Mouse (Mus musculus): ENCODE measurements around the gene Ocln. TPM values are rescaled to one million over a fixed set of nuclear protein-coding genes. Genes with fewer than 3 reads are reported as not detected.
A peak's percentile ranks its signal among the peaks of the same experiment; 100 is the strongest.

The Ocln gene
- total and polyA plus RNA-seq, 3 experiments = 0.50 to 2.2 (median 0.70) TPM

DNA sequence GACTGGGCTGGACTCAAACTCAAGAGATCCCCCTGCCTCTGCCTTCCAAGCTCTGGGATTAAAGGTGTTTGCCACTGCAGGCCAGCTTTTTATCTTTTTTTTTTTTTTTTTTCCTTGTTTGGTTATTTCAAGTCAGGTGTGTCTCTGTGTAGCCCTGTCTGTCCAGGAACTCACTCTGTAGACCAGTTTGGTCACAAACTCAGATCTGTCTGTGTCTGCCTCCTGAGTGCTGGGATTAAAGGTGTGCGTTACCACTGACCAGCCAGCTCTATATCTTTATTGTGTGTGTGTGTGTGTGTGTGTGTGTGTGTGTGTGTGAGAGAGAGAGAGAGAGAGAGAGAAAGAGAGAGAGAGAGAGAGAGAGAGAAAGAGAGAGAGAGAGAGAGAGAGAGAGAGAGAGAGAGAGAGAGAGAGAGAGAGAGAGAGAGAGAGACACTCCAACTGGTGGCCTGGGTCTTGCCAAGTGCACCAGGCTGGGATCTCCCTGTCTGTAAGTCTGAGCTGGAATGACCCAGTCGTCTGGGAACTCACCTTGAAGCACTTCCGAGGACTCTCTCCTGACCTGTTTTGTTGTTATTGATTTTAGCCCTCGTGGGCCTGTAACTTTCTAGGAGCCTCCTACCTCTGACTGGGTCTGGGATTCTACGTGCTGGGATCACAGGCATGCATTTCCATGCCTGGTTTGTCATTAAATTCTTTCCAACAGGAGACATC, 42.5 kb upstream of the Ocln start:
- H3K9ac ChIP-seq (ENCODE audit: insufficient read depth, low read depth) = no peak overlapping the region
- in situ Hi-C loops (cut with MboI; ENCODE audit: low pct_ligation_motif_present, low pct_unique_long_range_greater_than_20kb, low sequenced_read_pairs) = no loop called here

DNA sequence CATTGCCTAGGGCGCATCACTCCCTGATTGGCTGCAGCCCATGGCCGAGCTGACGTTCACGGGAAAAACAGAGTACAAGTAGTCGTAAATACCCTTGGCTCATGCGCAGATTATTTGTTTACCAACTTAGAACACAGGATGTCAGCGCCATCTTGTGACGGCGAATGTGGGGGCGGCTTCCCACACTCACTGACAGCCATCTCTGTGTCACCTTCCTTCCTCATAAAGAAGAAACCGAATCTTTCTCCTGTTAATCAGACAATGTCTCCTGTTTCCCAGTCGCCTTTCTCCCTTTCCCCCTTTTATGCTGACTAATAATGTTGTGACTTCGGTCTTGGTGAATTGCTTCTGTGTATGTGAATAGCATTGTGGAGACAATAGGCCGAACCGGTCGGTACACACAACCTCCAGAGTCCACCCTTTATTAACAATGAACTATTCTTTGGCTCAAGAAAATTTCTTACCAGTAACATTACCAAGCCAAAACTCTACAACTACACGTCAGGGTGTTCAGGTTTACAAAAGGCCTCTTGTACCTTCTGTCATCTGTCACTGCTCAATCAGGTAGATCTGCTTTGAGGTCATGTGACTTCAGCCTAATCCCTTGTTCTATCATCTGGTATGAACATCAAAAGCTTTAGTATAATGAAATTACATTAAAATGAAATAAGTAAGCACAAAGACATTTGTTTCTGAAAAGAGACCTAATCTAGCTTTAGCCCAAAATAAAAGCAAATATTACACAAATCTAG, 41.7 kb upstream of the Ocln start:
- peaks cover 0 to 6% of the 10 kb centered on the region in 2 experiments; a peak in 2 of 4 replicates for H3K4me1 ChIP-seq (ENCODE audit: control insufficient read depth in 1 of 2, insufficient read depth in 2 of 2)
- H3K4me2 ChIP-seq (ENCODE audit: insufficient read depth, low read depth, poor library complexity, severe bottlenecking) = peak overlapping the region; percentile 18; the same call in 1 of the 2 replicates
- H3K36me3 ChIP-seq (replicated peaks in 1 of 2; ENCODE audit: control insufficient read depth in 1 of 2, insufficient read depth in 1 of 2, low read length in 1 of 2) = no peaks in the 10 kb centered on the region
- H3K27me3 ChIP-seq (replicated peaks) = no peaks in the 10 kb centered on the region
- H3K4me3 ChIP-seq (replicated peaks in 1 of 3; ENCODE audit: low read depth in 2 of 3, low read length in 2 of 3, poor library complexity in 1 of 3) = peak overlapping the region in 2 of 3 experiments; percentile 41 to 45
- no peaks in the 10 kb centered on the region for H3K9me3 ChIP-seq (replicated peaks; ENCODE audit: low read length)
- in situ Hi-C loops (cut with MboI; ENCODE audit: low pct_ligation_motif_present, low pct_unique_long_range_greater_than_20kb, low sequenced_read_pairs) = no loop called here
- no peak for TF ChIP-seq TBP (conservative IDR thresholded peaks at IDR 0.05; ENCODE audit: low read depth, low read length)
- no peak for TF ChIP-seq JUN (IDR thresholded peaks at IDR 0.05; ENCODE audit: insufficient read depth, low read depth, low read length)
- peak in 1 of 2 experiments; percentile 26; a peak in 2 of 4 replicates for TF ChIP-seq CTCF (conservative IDR thresholded peaks at IDR 0.05 in 1 of 2, IDR thresholded peaks at IDR 0.05 in 1 of 2; ENCODE audit: low read depth in 2 of 2, low read length in 2 of 2)
- TF ChIP-seq ZKSCAN1 (IDR thresholded peaks at IDR 0.05; ENCODE audit: borderline replicate concordance, low read depth, low read length) = no peak
- no peak for TF ChIP-seq IRF4 (IDR thresholded peaks at IDR 0.05; ENCODE audit: low read depth, low read length)
- TF ChIP-seq CHD1 (IDR thresholded peaks at IDR 0.05; ENCODE audit: low read depth, low read length) = no peak
- peak; percentile 55 for TF ChIP-seq USF2 (conservative IDR thresholded peaks at IDR 0.05; ENCODE audit: low read depth, low read length)
- TF ChIP-seq EP300 (IDR thresholded peaks at IDR 0.05; ENCODE audit: low read length) = no peak
- no peak for TF ChIP-seq E2F4 (IDR thresholded peaks at IDR 0.05; ENCODE audit: insufficient replicate concordance, low read depth, low read length)
- TF ChIP-seq ELF1 (IDR thresholded peaks at IDR 0.05; ENCODE audit: low read depth, low read length) = no peak
- no peak for TF ChIP-seq NRF1 (IDR thresholded peaks at IDR 0.05; ENCODE audit: low read depth, low read length)
- TF ChIP-seq MXI1 (IDR thresholded peaks at IDR 0.05; ENCODE audit: low read depth, low read length) = no peak
- peak; percentile 57 for TF ChIP-seq USF1 (IDR thresholded peaks at IDR 0.05; ENCODE audit: low read depth, low read length)
- TF ChIP-seq MYC (IDR thresholded peaks at IDR 0.05; ENCODE audit: low read depth, low read length) = no peak
- no peak for TF ChIP-seq POLR2AphosphoS2 (IDR thresholded peaks at IDR 0.05; ENCODE audit: low read depth, low read length)
- TF ChIP-seq GABPA (IDR thresholded peaks at IDR 0.05; ENCODE audit: insufficient replicate concordance, low read depth, low read length) = no peak
- peak; percentile 32; the same call in 1 of the 2 replicates for TF ChIP-seq HCFC1 (IDR thresholded peaks at IDR 0.05; ENCODE audit: low read depth, low read length)
- no peak for TF ChIP-seq RCOR1 (conservative IDR thresholded peaks at IDR 0.05; ENCODE audit: low read depth, low read length)
- TF ChIP-seq ZC3H11A (IDR thresholded peaks at IDR 0.05; ENCODE audit: low read depth, low read length) = no peak
- peak overlapping the region; percentile 18; the same call in 1 of the 2 replicates for H3K27ac ChIP-seq (ENCODE audit: insufficient read depth, low read depth)
- DNase-seq (ENCODE audit: extremely low read depth) = peak; percentile 58
- H3K9ac ChIP-seq (ENCODE audit: insufficient read depth, low read depth) = peak overlapping the region; percentile 33; the same call in 1 of the 2 replicates
- dilution Hi-C loops (cut with MboI; ENCODE audit: extremely low pct_ligation_motif_present, extremely low pct_unique_long_range_greater_than_20kb, low sequenced_read_pairs) = no loop called here
- H3K79me2 ChIP-seq (replicated peaks; ENCODE audit: control insufficient read depth, extremely low read depth, insufficient read depth, poor library complexity, severe bottlenecking) = no peaks in the 10 kb centered on the region

More for the DNA sequence above, 42.5 kb upstream of the Ocln start:
- TF ChIP-seq ELF1 (IDR thresholded peaks at IDR 0.05; ENCODE audit: low read depth, low read length) (no peak), E2F4 (IDR thresholded peaks at IDR 0.05; ENCODE audit: insufficient replicate concordance, low read depth, low read length) (no peak), USF1 (IDR thresholded peaks at IDR 0.05; ENCODE audit: low read depth, low read length) (no peak)
- H3K4me1 ChIP-seq (ENCODE audit: control insufficient read depth in 1 of 2, insufficient read depth in 2 of 2) = peaks cover 0 to 6% of the 10 kb centered on the region in 2 experiments; a peak in 2 of 4 replicates
- H3K4me3 ChIP-seq (replicated peaks in 1 of 3; ENCODE audit: low read depth in 2 of 3, low read length in 2 of 3, poor library complexity in 1 of 3) = no peak overlapping the region
- no peak for DNase-seq (ENCODE audit: extremely low read depth)
- dilution Hi-C loops (cut with MboI; ENCODE audit: extremely low pct_ligation_motif_present, extremely low pct_unique_long_range_greater_than_20kb, low sequenced_read_pairs) = no loop called here
- no peaks in the 10 kb centered on the region for H3K36me3 ChIP-seq (replicated peaks in 1 of 2; ENCODE audit: control insufficient read depth in 1 of 2, insufficient read depth in 1 of 2, low read length in 1 of 2)
- H3K27me3 ChIP-seq (replicated peaks) = no peaks in the 10 kb centered on the region
- no peak overlapping the region for H3K4me2 ChIP-seq (ENCODE audit: insufficient read depth, low read depth, poor library complexity, severe bottlenecking)
- no peaks in the 10 kb centered on the region for H3K9me3 ChIP-seq (replicated peaks; ENCODE audit: low read length)
- no peak overlapping the region for H3K27ac ChIP-seq (ENCODE audit: insufficient read depth, low read depth)
- no peaks in the 10 kb centered on the region for H3K79me2 ChIP-seq (replicated peaks; ENCODE audit: control insufficient read depth, extremely low read depth, insufficient read depth, poor library complexity, severe bottlenecking)
